Mouse (Mus musculus) cerebellum, adult 2 months (tissue): ENCODE results near the gene Ssh1.

Experiments used
- CTCF ChIP-seq: fragments of 200-500 bp; IDR thresholded peaks from 2 replicates; pipeline ENCODE4 v1.5.1; 2011; ENCODE audit warnings: low read depth, mild to moderate bottlenecking, control low read depth, low read length, moderate library complexity, borderline replicate concordance; ENCODE audit not compliant: insufficient read depth
- POLR2A ChIP-seq: fragments of 200-500 bp; IDR thresholded peaks from 2 replicates; pipeline ENCODE4 v1.6.1; 2011; ENCODE audit warnings: low read length, control low read depth, borderline replicate concordance; ENCODE audit not compliant: insufficient read depth

- no peak for TF ChIP-seq CTCF
- no peak for TF ChIP-seq POLR2A
These were observed 38.4 kb downstream of the Ssh1 start for GRCm38 (mm10) chr5:113955281-113955680.
